Mouse (Mus musculus): ENCODE measurements around the gene Sgip1.

GRCm38 (mm10) chr4:102859259-102860194 is 118.4 kb downstream of the Sgip1 start:
- TF ChIP-seq CTCF (IDR thresholded peaks at IDR 0.05; ENCODE audit: low read depth) = peak; percentile 54
- no peak for TF ChIP-seq EP300 (IDR thresholded peaks at IDR 0.05; ENCODE audit: low read depth)
